Mouse (Mus musculus) liver, embryonic 12.5 days (tissue): ENCODE results near the gene Pmepa1. TPM values are rescaled to one million over a fixed set of nuclear protein-coding genes. Genes with fewer than 3 reads are reported as not detected.

Experiments
- ATAC-seq: fragments of 200-750 bp; cut with Nextera tagmentation; 2 replicates; pipeline ENCODE4 v1.8.0; 2017; ENCODE audit warnings: moderate number of reproducible peaks, mild to moderate bottlenecking, moderate library complexity
- H3K27ac ChIP-seq: fragments of 300-500 bp; sonication (generic); 2 replicates; pipeline ENCODE4 v1.5.1; 2016; ENCODE audit warnings: mild to moderate bottlenecking
- H3K27me3 ChIP-seq: fragments of 300-500 bp; sonication (generic); replicated peaks from 2 replicates; pipeline ENCODE4 v1.6.1; 2016; ENCODE audit warnings: mild to moderate bottlenecking, moderate library complexity
- H3K36me3 ChIP-seq: fragments of 300-500 bp; sonication (generic); 2 replicates; pipeline ENCODE4 v1.6.1; 2016; ENCODE audit warnings: mild to moderate bottlenecking, moderate library complexity
- H3K4me1 ChIP-seq: fragments of 300-500 bp; sonication (generic); 2 replicates; pipeline ENCODE4 v1.6.1; 2016
- H3K4me2 ChIP-seq: fragments of 300-500 bp; sonication (generic); 2 replicates; pipeline ENCODE4 v1.6.1; 2016; ENCODE audit warnings: mild to moderate bottlenecking, moderate library complexity
- H3K4me3 ChIP-seq: fragments of 300-500 bp; sonication (generic); 2 replicates; pipeline ENCODE4 v1.5.1; 2016; ENCODE audit warnings: mild to moderate bottlenecking, moderate library complexity
- H3K9ac ChIP-seq: fragments of 300-500 bp; sonication (generic); 2 replicates; pipeline ENCODE4 v1.6.1; 2016; ENCODE audit warnings: mild to moderate bottlenecking, moderate library complexity
- H3K9me3 ChIP-seq: fragments of 300-500 bp; sonication (generic); replicated peaks from 2 replicates; pipeline ENCODE4 v1.6.1; 2016; ENCODE audit warnings: mild to moderate bottlenecking, moderate library complexity
- WGBS: fragments of 180-500 bp; shearing (Covaris S2); methylation state at CpG from one replicate; pipeline ENCODE4 v1.1.7; 2016; ENCODE audit not compliant: insufficient replicate concordance; 5-methylcytosine and 5-hydroxymethylcytosine counted together
- polyA plus RNA-seq: library from polyadenylated mRNA; unstranded; fragments of >200 nt; fragmentation: Nextera tagmentation; extraction: Ambion mirVana; gene quantifications from 2 replicates; pipeline ENCODE4 v1.2.1, GENCODE M21; 2016

The Pmepa1 gene
- polyA plus RNA-seq, 1 experiment from 2014 or later = 0.24 TPM

DNA sequence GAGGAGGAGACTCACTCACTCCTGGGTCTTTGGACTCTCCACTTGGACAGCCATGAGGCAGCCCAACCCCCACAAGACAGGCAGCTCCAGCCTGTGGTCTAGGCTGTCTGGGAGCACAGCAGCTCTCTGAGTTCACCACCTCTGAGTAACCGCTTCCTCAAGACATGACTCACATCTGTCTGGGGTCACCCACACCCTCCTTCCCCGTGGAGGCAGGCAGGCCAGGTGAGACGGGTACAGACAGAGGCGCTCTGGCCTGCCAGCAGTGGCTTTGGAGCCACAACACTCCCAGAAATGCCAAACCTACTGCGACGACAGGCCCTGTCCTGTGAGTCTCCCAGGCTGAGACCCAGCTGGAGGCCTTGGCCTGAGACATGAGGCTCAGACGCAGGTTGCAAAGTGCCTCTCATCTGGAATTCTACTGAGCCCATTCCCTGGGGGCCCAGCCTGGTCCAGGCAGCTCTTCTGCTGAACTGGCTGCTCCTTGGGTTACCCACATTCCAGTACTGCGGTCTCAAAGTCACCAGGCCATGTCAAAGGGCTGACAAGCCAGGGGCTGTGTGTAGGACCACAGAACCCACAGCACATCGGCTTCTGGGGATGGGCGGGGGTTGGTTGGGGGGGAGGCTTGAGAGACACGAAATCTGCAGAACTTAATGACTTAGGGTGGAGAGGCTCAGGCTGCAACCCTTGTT lies 12.6 kb downstream of the Pmepa1 start:
- Histone ChIP-seq H3K4me2 (no peak overlapping the region), H3K9me3 (no peaks in the 10 kb centered on the region), H3K36me3 (no peaks in the 10 kb centered on the region), H3K4me3 (no peak overlapping the region), H3K9ac (no peak overlapping the region), H3K4me1 (no peaks in the 10 kb centered on the region), H3K27me3 (peaks cover 32% of the 10 kb centered on the region), H3K27ac (no peak overlapping the region)
- no peak for ATAC-seq
- WGBS = 35% methylated on average over 11 of the region's 11 CpGs

GRCm38 (mm10) chr2:173261497-173261896 lies 14.8 kb downstream of the Pmepa1 start:
- no peak overlapping the region for H3K9ac ChIP-seq
- no peaks in the 10 kb centered on the region for H3K4me1 ChIP-seq
- no peak overlapping the region for H3K27ac ChIP-seq
- H3K4me3 ChIP-seq = no peak overlapping the region
- ATAC-seq = no peak
- no peaks in the 10 kb centered on the region for H3K9me3 ChIP-seq
- 69% methylated on average over 10 of the region's 10 CpGs for WGBS
- no peaks in the 10 kb centered on the region for H3K36me3 ChIP-seq
- peaks cover 18% of the 10 kb centered on the region; the same call in 1 of the 2 replicates for H3K27me3 ChIP-seq
- no peak overlapping the region for H3K4me2 ChIP-seq

DNA sequence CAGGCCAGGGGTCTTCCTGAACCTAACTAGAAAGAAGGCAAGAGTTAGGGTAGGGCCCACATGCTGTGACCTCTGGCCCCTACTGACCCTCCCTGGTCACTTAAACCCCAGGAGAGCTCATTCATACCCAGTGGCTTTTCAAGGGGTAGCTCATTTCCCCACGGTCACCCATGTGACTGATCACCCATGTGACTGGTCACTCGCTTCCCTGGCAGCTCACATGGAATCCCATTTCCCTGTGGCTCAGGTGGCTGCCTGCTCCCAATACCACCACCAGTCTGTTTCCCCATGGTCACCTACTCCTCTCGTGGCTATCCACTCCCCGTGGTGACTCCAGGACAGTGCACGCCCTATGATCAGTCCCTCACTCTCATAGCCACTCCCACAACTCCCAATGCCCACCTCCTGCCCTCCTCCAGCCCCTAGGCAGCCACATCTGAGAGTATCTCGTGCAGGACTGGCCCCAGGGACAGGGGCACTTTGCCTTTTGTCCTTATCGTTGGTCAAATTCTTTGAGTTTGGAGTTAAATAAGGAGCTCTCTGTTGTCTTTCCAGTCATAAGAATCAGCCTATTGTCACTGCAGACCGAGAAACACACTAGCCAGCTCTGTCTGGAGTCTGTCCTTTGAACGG lies 17.8 kb downstream of the Pmepa1 start:
- WGBS = 33% methylated on average over 9 of the region's 9 CpGs
- no peak for ATAC-seq
- H3K27ac ChIP-seq = no peak overlapping the region
- no peaks in the 10 kb centered on the region for H3K36me3 ChIP-seq
- H3K4me2 ChIP-seq = no peak overlapping the region
- H3K9me3 ChIP-seq = no peaks in the 10 kb centered on the region
- H3K4me1 ChIP-seq = no peaks in the 10 kb centered on the region
- H3K27me3 ChIP-seq = peaks cover 11% of the 10 kb centered on the region; the same call in 1 of the 2 replicates
- H3K4me3 ChIP-seq = no peak overlapping the region
- no peak overlapping the region for H3K9ac ChIP-seq

DNA sequence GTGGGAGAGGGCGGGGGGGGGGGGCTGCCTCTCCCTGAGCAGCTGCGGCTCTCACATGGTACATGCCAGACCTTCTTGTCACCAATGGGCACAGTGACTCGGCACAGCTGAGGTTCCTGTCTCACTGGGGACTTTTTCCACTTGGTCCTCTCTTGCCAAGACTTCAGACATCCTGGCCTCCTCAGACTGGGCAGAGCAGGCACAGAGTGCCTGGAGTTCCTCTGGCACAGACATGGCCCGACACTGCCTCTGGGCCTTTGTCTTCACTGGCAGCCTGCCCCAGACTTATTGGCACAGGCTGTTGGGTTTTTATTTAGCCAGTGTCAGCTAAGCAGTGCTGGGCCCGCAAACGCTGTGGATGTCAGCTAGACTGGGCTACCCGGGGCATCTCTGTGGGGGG lies 18.7 kb downstream of the Pmepa1 start:
- Histone ChIP-seq H3K4me1 (no peaks in the 10 kb centered on the region), H3K27ac (no peak overlapping the region), H3K4me2 (no peak overlapping the region), H3K36me3 (no peaks in the 10 kb centered on the region), H3K9ac (no peak overlapping the region), H3K27me3 (peaks cover 10% of the 10 kb centered on the region; the same call in 1 of the 2 replicates), H3K9me3 (no peaks in the 10 kb centered on the region), H3K4me3 (no peak overlapping the region)
- 39% methylated on average over 7 of the region's 7 CpGs for WGBS
- no peak for ATAC-seq

- Histone ChIP-seq H3K27ac (no peak overlapping the region), H3K4me2 (no peak overlapping the region), H3K9me3 (no peaks in the 10 kb centered on the region), H3K4me1 (no peaks in the 10 kb centered on the region), H3K27me3 (peaks cover 15% of the 10 kb centered on the region; the same call in 1 of the 2 replicates), H3K4me3 (no peak overlapping the region), H3K9ac (no peak overlapping the region), H3K36me3 (no peaks in the 10 kb centered on the region)
- 36% methylated on average over 4 of the region's 4 CpGs for WGBS
- no peak for ATAC-seq
These were observed 19.8 kb downstream of the Pmepa1 start for GRCm38 (mm10) chr2:173256552-173256949.

GRCm38 (mm10) chr2:173255810-173256551 lies 20.4 kb downstream of the Pmepa1 start:
- H3K27me3 ChIP-seq = peaks cover 21% of the 10 kb centered on the region
- ATAC-seq = no peak
- no peaks in the 10 kb centered on the region for H3K4me1 ChIP-seq
- no peak overlapping the region for H3K4me2 ChIP-seq
- no peaks in the 10 kb centered on the region for H3K36me3 ChIP-seq
- H3K4me3 ChIP-seq = no peak overlapping the region
- 53% methylated on average over 7 of the region's 7 CpGs for WGBS
- no peak overlapping the region for H3K9ac ChIP-seq
- H3K9me3 ChIP-seq = no peaks in the 10 kb centered on the region
- H3K27ac ChIP-seq = no peak overlapping the region

DNA sequence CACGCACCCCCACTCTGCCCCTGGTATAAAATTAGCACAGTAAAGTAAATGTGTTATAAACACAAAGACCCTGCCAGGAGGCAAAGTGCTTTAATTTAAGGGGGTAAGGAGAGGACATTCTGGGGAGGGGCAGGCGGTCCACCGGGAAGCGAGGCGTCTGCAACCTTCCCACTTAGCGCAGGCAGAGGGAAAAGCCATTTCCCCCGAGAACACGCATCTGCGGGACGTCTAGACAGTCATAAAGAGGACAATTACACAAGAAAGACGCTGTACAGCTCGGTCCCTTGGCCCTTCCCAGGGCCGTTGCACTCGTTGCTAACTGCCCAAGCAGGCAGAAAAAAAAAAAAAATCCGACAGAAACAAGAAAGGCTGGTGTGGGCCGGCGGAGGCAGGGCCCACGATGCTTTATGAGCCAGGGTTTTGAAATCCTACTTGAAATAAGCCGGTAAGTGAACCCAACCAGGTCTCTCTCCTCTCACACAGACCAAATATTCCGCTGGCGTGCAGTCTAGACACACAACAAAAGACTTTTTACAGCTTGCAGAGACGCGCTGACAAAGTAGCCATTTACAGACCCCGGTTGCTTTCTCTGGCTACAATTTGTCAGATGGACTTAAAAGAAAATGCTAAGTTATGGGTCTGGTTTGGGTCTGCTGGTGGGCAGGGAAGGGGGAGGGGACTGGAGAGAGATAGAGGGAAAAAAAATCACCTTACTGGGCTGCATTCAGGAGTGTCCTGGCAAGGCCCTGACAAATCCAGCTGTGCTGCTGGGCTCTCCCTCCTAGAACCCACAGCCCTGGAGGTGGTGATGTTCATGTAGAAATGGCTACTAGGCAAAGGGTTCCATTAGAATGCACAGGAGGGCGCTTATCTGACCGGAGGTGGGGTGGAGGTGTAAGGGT lies 22.3 kb downstream of the Pmepa1 start:
- 52% methylated on average over 26 of the region's 26 CpGs for WGBS
- no peak for ATAC-seq
- Histone ChIP-seq H3K27ac (no peak overlapping the region), H3K9me3 (no peaks in the 10 kb centered on the region), H3K4me1 (no peaks in the 10 kb centered on the region), H3K27me3 (peaks cover 22% of the 10 kb centered on the region), H3K9ac (no peak overlapping the region), H3K4me3 (no peak overlapping the region), H3K36me3 (no peaks in the 10 kb centered on the region), H3K4me2 (no peak overlapping the region)

DNA sequence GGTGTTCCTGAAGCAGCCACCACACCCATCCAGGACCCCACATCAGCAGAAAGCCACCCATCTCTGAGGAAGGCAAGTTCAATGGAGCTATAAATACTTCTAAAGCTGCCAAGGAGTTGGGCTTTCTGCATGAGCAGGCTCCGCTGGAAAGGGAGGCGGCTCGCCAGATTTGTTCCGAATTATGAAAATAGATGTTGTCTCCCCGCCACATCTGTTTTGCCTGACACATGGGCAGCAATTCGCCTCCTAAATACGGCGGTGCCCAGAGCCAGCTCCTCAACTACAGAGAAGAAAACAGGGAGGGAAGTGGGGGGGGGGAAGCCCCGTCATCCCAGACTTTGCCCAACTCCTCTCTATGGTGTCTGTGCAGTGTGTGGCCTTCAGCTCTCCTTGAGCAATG lies 24.7 kb downstream of the Pmepa1 start:
- no peak overlapping the region for H3K9ac ChIP-seq
- no peak for ATAC-seq
- peaks cover 38% of the 10 kb centered on the region for H3K27me3 ChIP-seq
- H3K4me1 ChIP-seq = no peaks in the 10 kb centered on the region
- no peak overlapping the region for H3K27ac ChIP-seq
- H3K36me3 ChIP-seq = no peaks in the 10 kb centered on the region
- WGBS = 66% methylated on average over 9 of the region's 9 CpGs
- no peak overlapping the region for H3K4me2 ChIP-seq
- no peak overlapping the region for H3K4me3 ChIP-seq
- H3K9me3 ChIP-seq = no peaks in the 10 kb centered on the region

- 45% methylated on average over 7 of the region's 7 CpGs for WGBS
- no peaks in the 10 kb centered on the region for H3K9me3 ChIP-seq
- no peak overlapping the region for H3K9ac ChIP-seq
- H3K27me3 ChIP-seq = peaks cover 42% of the 10 kb centered on the region
- ATAC-seq = no peak
- no peaks in the 10 kb centered on the region for H3K4me1 ChIP-seq
- no peak overlapping the region for H3K27ac ChIP-seq
- no peak overlapping the region for H3K4me3 ChIP-seq
- H3K4me2 ChIP-seq = no peak overlapping the region
- no peaks in the 10 kb centered on the region for H3K36me3 ChIP-seq
These were observed 25.2 kb downstream of the Pmepa1 start for GRCm38 (mm10) chr2:173251133-173251532.

GRCm38 (mm10) chr2:173250411-173250810 lies 25.9 kb downstream of the Pmepa1 start:
- Histone ChIP-seq H3K4me3 (no peak overlapping the region), H3K4me2 (no peak overlapping the region), H3K4me1 (no peaks in the 10 kb centered on the region), H3K9ac (no peak overlapping the region), H3K27ac (no peak overlapping the region), H3K9me3 (no peaks in the 10 kb centered on the region), H3K27me3 (peaks cover 44% of the 10 kb centered on the region), H3K36me3 (no peaks in the 10 kb centered on the region)
- no peak for ATAC-seq
- WGBS = 8% methylated on average over 2 of the region's 2 CpGs

DNA sequence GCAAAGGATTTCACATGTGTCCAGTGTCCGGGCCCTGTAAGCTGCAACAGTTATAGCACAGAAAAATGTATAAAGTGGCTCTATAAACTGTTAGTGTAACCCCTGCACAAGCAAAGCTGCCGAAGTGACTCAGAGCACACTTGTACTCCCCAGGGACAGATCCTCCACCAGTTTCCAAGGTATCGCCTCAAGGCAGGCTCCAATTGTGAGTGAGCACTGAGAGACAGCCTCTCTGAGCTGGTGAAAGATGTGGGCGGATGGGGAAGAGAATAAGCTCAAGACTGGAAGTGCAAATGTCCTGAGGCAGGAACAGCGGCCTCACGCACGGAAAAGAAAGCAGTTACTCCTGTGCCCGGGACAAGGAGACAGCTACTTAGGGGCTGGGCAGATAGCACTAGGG lies 26.4 kb downstream of the Pmepa1 start:
- 63% methylated on average over 8 of the region's 8 CpGs for WGBS
- no peaks in the 10 kb centered on the region for H3K36me3 ChIP-seq
- no peak overlapping the region for H3K4me2 ChIP-seq
- ATAC-seq = no peak
- H3K9me3 ChIP-seq = no peaks in the 10 kb centered on the region
- H3K27me3 ChIP-seq = peaks cover 48% of the 10 kb centered on the region
- no peak overlapping the region for H3K9ac ChIP-seq
- H3K27ac ChIP-seq = no peak overlapping the region
- H3K4me3 ChIP-seq = no peak overlapping the region
- no peaks in the 10 kb centered on the region for H3K4me1 ChIP-seq
